Mouse (Mus musculus) liver, embryonic 11.5 days (tissue): ENCODE results near the gene Map3k15. TPM values are rescaled to one million over a fixed set of nuclear protein-coding genes. Genes with fewer than 3 reads are reported as not detected.

Source experiments
- ATAC-seq: fragments of 200-750 bp; cut with Nextera tagmentation; replicated peaks from 2 replicates; pipeline ENCODE4 v1.8.0; 2017; ENCODE audit warnings: moderate number of reproducible peaks, mild to moderate bottlenecking, moderate TSS enrichment, moderate library complexity; ENCODE audit not compliant: low FRiP score
- DNase-seq: peaks from one replicate; pipeline ENCODE4 v3.0.0-alpha.2; 2017; ENCODE audit warnings: low spot score
- H3K27ac ChIP-seq: fragments of 300-500 bp; sonication (generic); 2 replicates; pipeline ENCODE4 v1.5.1; 2014; ENCODE audit warnings: mild to moderate bottlenecking, low read depth, low read length, control low read depth
- H3K27me3 ChIP-seq: fragments of 300-500 bp; sonication (generic); replicated peaks from 2 replicates; pipeline ENCODE4 v1.6.1; 2014; ENCODE audit warnings: low read length, mixed read lengths; ENCODE audit not compliant: control insufficient read depth, insufficient read depth
- H3K36me3 ChIP-seq: fragments of 300-500 bp; sonication (generic); 2 replicates; pipeline ENCODE4 v1.6.1; 2014; ENCODE audit warnings: mild to moderate bottlenecking, low read length, moderate library complexity, mixed read lengths; ENCODE audit not compliant: control insufficient read depth, insufficient read depth
- H3K4me1 ChIP-seq: fragments of 300-500 bp; sonication (generic); replicated peaks from 2 replicates; pipeline ENCODE4 v1.6.1; 2014; ENCODE audit warnings: low read length, mixed read lengths; ENCODE audit not compliant: control insufficient read depth, insufficient read depth
- H3K4me2 ChIP-seq: fragments of 300-500 bp; sonication (generic); 2 replicates; pipeline ENCODE4 v1.6.1; 2014; ENCODE audit warnings: mild to moderate bottlenecking, control low read depth, moderate library complexity
- H3K4me3 ChIP-seq: fragments of 300-500 bp; sonication (generic); 2 replicates; pipeline ENCODE4 v1.5.1; 2014; ENCODE audit warnings: low read depth, low read length, control low read depth
- H3K9ac ChIP-seq: fragments of 300-500 bp; sonication (generic); 2 replicates; pipeline ENCODE4 v1.6.1; 2014; ENCODE audit warnings: low read depth, low read length, control low read depth
- H3K9me3 ChIP-seq: fragments of 300-500 bp; sonication (generic); 2 replicates; pipeline ENCODE4 v1.6.1; 2016; ENCODE audit warnings: low read length, inconsistent platforms, mixed read lengths; ENCODE audit not compliant: control insufficient read depth
- WGBS: fragments of 180-500 bp; shearing (Covaris S2); extraction: QIAGEN DNeasy Blood & Tissue Kit; methylation state at CpG from one replicate; pipeline ENCODE4 v1.1.7; 2014; 5-methylcytosine and 5-hydroxymethylcytosine counted together
- polyA plus RNA-seq: library from polyadenylated mRNA; unstranded; fragments of >200 nt; fragmentation: Nextera tagmentation; extraction: Ambion mirVana; gene quantifications from 2 replicates; pipeline ENCODE4 v1.2.1, GENCODE M21; 2014

The Map3k15 gene
- polyA plus RNA-seq, 1 experiment from 2014 or later: 0.18 TPM

DNA sequence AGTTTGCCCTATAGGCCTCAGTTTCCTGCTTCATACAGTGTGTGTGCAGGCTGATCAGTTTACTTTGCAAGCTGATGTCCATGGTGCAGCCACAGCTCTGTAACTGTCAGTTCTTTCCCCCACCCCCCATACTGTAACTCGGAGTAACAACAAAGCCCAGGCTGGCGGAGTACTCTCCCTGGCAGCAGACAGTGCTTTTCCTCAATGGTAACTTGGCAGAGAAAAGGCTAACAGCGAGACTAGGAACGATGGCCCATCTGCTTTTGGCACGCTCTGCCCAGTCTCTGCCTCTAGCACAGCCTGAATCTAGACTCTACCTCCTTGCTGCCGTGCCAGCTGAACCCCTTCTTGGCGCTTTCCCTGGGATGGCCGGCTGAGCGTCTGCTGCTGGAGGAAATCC, 24.3 kb upstream of the Map3k15 start:
- no peak for DNase-seq
- Histone ChIP-seq H3K4me2 (no peak overlapping the region), H3K4me3 (no peak overlapping the region), H3K9me3 (no peaks in the 10 kb centered on the region), H3K36me3 (no peaks in the 10 kb centered on the region), H3K9ac (no peak overlapping the region), H3K27ac (no peak overlapping the region), H3K4me1 (no peaks in the 10 kb centered on the region), H3K27me3 (peaks cover 3% of the 10 kb centered on the region)
- ATAC-seq: no peak
- 92% methylated on average over 9 of the region's 9 CpGs for WGBS

DNA sequence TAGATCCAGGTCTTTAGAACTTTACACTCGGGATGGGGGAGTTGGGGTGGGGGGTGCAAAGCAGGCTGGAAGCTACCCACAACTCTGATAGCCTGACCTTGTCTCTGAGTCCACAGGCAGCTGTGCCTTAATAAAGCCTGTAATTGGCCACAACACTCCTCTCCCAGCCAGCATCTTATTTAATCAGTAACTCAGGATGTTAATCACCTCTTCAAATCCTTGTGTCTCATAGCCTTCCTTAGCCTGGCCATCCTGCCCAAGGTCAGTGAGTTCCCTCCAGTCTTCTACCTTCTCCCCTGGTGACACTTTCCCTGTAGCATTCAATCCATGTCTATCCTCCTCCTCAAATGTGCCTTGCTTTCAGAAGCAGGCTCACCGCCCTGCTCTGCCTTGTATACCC, 19.2 kb upstream of the Map3k15 start:
- no peaks in the 10 kb centered on the region; the same call in 1 of the 2 replicates for H3K27me3 ChIP-seq
- WGBS: 90% methylated on average over 2 of the region's 2 CpGs
- H3K4me2 ChIP-seq: no peak overlapping the region
- H3K4me1 ChIP-seq: no peaks in the 10 kb centered on the region
- no peaks in the 10 kb centered on the region for H3K36me3 ChIP-seq
- no peak overlapping the region for H3K27ac ChIP-seq
- no peak overlapping the region for H3K4me3 ChIP-seq
- no peak overlapping the region for H3K9ac ChIP-seq
- DNase-seq: no peak
- H3K9me3 ChIP-seq: no peaks in the 10 kb centered on the region
- no peak for ATAC-seq

DNA sequence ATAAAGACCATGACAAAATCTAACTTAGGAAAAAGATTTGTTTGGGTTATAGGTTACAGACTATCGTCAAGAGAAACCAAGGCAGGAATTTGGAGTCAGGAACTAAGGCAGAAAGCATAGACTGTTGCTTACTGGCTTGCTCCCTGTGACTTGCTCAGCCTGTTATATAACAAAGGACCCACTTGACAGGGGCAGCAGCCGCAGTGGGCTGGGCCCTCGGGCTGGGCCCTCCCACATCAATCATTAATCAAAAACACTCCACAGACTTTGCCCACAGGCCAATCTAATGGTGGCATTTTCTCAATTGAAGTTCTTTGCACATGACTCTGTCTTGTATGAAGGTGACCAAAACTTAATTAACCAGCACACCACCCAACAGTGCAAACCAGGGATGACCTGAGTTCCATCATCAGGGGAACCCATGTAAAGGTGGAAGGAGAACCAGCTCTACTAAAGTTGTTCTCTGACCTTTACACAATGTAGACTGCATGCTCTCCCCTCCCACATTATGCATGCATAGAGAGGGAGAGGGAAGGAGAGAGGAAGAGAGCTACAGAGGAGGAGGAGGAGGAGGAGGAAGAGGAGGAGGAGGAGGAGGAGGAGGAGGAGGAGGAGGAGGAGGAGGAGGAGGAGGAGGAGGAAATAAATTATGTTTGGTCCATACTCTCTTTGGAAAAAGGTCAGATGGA, 17.0 kb upstream of the Map3k15 start:
- Histone ChIP-seq H3K4me3 (no peak overlapping the region), H3K27me3 (no peaks in the 10 kb centered on the region; the same call in 1 of the 2 replicates), H3K27ac (no peak overlapping the region), H3K9ac (no peak overlapping the region), H3K4me1 (no peaks in the 10 kb centered on the region), H3K36me3 (no peaks in the 10 kb centered on the region), H3K4me2 (no peak overlapping the region), H3K9me3 (no peaks in the 10 kb centered on the region)
- 69% methylated on average over 3 of the region's 3 CpGs for WGBS
- ATAC-seq: no peak
- DNase-seq: no peak

DNA sequence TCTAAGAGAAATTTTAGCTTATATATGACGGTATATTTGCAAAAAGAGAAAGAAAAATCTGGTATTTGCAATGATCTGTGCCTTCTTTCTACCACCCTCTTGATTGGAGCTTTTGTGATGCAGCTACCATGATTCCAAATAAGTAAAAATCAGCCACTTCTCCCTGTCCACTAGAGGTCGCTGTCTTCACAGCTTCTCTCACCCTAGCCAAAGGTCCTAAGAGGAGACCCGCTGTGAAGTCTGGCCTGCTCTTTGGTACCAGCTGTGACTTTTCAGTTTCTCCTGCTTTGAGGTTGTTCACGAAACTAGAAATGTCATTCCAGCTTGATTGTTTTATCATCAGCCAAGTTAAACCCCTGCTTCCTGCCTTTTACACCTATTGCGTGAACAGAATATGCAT, 14.5 kb upstream of the Map3k15 start:
- H3K9ac ChIP-seq: no peak overlapping the region
- ATAC-seq: no peak
- DNase-seq: no peak
- H3K27me3 ChIP-seq: no peaks in the 10 kb centered on the region
- H3K36me3 ChIP-seq: no peaks in the 10 kb centered on the region
- 30% methylated on average over 5 of the region's 5 CpGs for WGBS
- H3K27ac ChIP-seq: no peak overlapping the region
- H3K4me2 ChIP-seq: no peak overlapping the region
- H3K4me1 ChIP-seq: no peaks in the 10 kb centered on the region
- no peak overlapping the region for H3K4me3 ChIP-seq
- H3K9me3 ChIP-seq: no peaks in the 10 kb centered on the region

DNA sequence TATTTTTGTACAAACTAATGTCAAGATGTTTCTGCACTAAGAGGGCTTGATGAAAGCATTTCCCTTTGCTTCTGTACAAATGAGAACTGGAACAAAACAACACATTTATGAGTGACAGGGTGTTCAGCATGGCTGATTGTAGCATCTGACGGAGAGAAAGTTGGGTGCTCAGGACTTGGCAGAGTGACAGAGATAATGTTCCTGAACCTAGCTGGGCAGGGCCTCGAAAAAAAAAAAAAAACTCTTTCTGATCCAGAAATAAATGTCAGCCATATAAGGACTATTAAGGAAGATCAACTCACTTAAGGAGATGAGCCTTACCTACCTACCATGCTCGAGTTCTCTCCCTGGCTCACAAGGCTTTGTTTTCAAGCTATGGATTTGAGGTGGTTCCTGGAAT, 12.0 kb upstream of the Map3k15 start:
- DNase-seq: no peak
- Histone ChIP-seq H3K36me3 (no peaks in the 10 kb centered on the region), H3K27ac (no peak overlapping the region), H3K27me3 (no peaks in the 10 kb centered on the region; the same call in 1 of the 2 replicates), H3K4me2 (no peak overlapping the region), H3K4me1 (no peaks in the 10 kb centered on the region), H3K9ac (no peak overlapping the region), H3K4me3 (no peak overlapping the region), H3K9me3 (no peaks in the 10 kb centered on the region)
- ATAC-seq: no peak
- 65% methylated on average over 3 of the region's 3 CpGs for WGBS

DNA sequence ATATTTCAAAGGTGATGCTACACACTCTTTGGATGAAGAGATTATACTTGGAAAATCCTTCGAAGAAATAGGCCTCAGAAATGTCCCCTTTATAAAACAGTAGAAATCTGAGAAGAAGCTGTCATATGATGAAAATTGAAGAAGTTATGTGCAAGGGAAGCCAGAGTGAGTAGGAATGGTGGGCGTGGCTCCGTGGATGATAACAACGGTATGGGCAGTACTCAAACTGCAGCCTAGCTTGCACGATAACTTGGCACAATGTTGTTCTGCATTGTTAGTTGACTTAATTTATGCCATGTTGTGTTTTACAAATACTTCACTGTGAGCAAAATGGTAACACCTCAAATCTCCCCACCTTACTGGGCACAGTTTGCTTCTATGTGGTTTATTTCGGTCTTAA, 7.6 kb downstream of the Map3k15 start:
- Histone ChIP-seq H3K9ac (no peak overlapping the region), H3K27me3 (0 out of 2 replicates have a peak, but pooled peaks cover 3% of the 10 kb centered on the region), H3K9me3 (no peaks in the 10 kb centered on the region), H3K27ac (no peak overlapping the region), H3K4me3 (no peak overlapping the region), H3K36me3 (no peaks in the 10 kb centered on the region), H3K4me2 (no peak overlapping the region), H3K4me1 (no peaks in the 10 kb centered on the region)
- WGBS: 83% methylated on average over 6 of the region's 6 CpGs
- ATAC-seq (no peak), DNase-seq (no peak)

DNA sequence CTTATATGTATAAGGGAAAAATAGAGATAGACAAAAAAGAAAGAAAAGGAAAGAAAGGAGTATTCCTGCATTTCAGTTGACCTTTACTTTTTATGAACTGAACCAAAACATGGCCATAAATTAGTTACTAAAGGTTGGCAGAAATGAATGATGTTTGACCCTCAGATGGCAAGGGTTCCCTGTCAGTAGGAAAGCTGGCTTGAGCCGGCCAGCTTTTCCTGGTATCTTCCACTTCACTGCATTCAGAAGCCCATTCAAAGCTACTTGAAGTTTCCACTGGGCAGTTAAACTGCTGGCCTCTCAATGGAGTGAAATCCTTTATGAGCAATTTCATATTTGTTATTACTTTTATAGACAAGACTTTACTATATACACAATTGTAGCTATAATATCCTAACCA, 65.1 kb downstream of the Map3k15 start:
- H3K9ac ChIP-seq: no peak overlapping the region
- no peaks in the 10 kb centered on the region for H3K36me3 ChIP-seq
- no peaks in the 10 kb centered on the region for H3K9me3 ChIP-seq
- H3K4me1 ChIP-seq: no peaks in the 10 kb centered on the region
- no peak overlapping the region for H3K4me2 ChIP-seq
- WGBS: 76% methylated on average over 1 of the region's 1 CpGs
- DNase-seq (no peak), ATAC-seq (no peak)
- no peak overlapping the region for H3K27ac ChIP-seq
- no peak overlapping the region for H3K4me3 ChIP-seq
- H3K27me3 ChIP-seq: no peaks in the 10 kb centered on the region

DNA sequence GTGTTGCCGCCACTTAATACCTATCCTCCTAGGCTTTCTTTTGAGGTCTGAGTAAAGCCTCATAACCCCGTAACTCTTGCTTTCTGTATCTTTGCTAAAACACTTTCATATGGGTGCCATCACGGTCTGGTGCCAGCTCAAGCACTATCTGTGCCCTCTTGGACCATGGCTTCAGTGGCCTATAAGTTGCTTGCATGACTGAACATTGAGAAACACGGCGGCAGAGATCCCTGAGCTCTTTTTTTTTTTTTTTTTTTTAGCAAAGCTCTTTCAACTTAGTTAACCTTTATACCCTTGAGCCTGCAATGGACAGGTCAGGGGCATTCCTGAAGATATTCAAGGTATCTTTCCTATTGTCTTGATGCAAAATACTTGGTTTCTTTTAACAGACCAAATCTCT, 66.4 kb downstream of the Map3k15 start:
- Histone ChIP-seq H3K36me3 (no peaks in the 10 kb centered on the region), H3K4me3 (no peak overlapping the region), H3K4me2 (no peak overlapping the region), H3K4me1 (no peaks in the 10 kb centered on the region), H3K27me3 (no peaks in the 10 kb centered on the region), H3K9ac (no peak overlapping the region), H3K27ac (no peak overlapping the region), H3K9me3 (no peaks in the 10 kb centered on the region)
- 79% methylated on average over 5 of the region's 5 CpGs for WGBS
- no peak for DNase-seq
- ATAC-seq: no peak

DNA sequence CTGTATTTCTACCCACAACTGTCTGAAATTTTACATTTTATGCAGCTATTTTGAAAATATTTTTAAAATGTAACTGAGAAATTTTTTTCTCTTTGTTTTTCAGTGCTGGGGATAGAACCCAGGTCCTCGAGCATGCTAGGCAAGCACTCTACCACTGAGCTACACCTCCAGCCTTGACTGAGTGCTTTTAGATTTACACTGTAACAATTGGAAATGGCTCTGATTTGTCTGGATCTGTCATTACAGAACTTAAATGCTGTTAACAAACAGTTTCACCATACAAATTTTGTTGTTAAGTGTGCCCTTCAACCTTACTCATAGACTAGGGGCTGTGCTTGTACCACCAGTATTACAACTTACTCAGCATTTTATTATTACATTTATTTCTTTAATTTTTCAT, 103.7 kb downstream of the Map3k15 start:
- no peaks in the 10 kb centered on the region for H3K4me1 ChIP-seq
- no peak overlapping the region for H3K9ac ChIP-seq
- WGBS: 58% methylated on average over 1 of the region's 1 CpGs
- H3K9me3 ChIP-seq: no peaks in the 10 kb centered on the region
- H3K27ac ChIP-seq: no peak overlapping the region
- ATAC-seq (no peak), DNase-seq (no peak)
- H3K4me2 ChIP-seq: no peak overlapping the region
- H3K36me3 ChIP-seq: no peaks in the 10 kb centered on the region
- no peak overlapping the region for H3K4me3 ChIP-seq
- no peaks in the 10 kb centered on the region for H3K27me3 ChIP-seq
